Mouse (Mus musculus) embryonic facial prominence, embryonic 13.5 days (tissue): ENCODE data around the gene Ndufa13. TPM values are rescaled to one million over a fixed set of nuclear protein-coding genes. Genes with fewer than 3 reads are reported as not detected.

Experiments used
- ATAC-seq: fragments of 200-750 bp; cut with Nextera tagmentation; 2 replicates; pipeline ENCODE4 v1.8.0; 2017; ENCODE audit warnings: low read depth; ENCODE audit not compliant: insufficient number of reproducible peaks, insufficient read depth, low FRiP score, low TSS enrichment
- H3K27ac ChIP-seq: fragments of 300-500 bp; sonication (generic); 2 replicates; pipeline ENCODE4 v1.5.1; 2015; ENCODE audit warnings: moderate library complexity, mild to moderate bottlenecking, inconsistent platforms
- H3K27me3 ChIP-seq: fragments of 300-500 bp; sonication (generic); 2 replicates; pipeline ENCODE4 v1.6.1; 2015; ENCODE audit warnings: mild to moderate bottlenecking, inconsistent platforms
- H3K36me3 ChIP-seq: fragments of 300-500 bp; sonication (generic); 2 replicates; pipeline ENCODE4 v1.6.1; 2015; ENCODE audit warnings: mild to moderate bottlenecking, inconsistent platforms
- H3K4me1 ChIP-seq: fragments of 300-500 bp; sonication (generic); 2 replicates; pipeline ENCODE4 v1.6.1; 2015; ENCODE audit warnings: inconsistent platforms
- H3K4me2 ChIP-seq: fragments of 300-500 bp; sonication (generic); 2 replicates; pipeline ENCODE4 v1.6.1; 2015; ENCODE audit warnings: moderate library complexity, mild to moderate bottlenecking, inconsistent platforms
- H3K4me3 ChIP-seq: fragments of 300-500 bp; sonication (generic); 2 replicates; pipeline ENCODE4 v1.5.1; 2015; ENCODE audit warnings: mild to moderate bottlenecking, inconsistent platforms
- H3K9ac ChIP-seq: fragments of 300-500 bp; sonication (generic); 2 replicates; pipeline ENCODE4 v1.6.1; 2015; ENCODE audit warnings: mild to moderate bottlenecking, inconsistent platforms
- H3K9me3 ChIP-seq: fragments of 300-500 bp; sonication (generic); 2 replicates; pipeline ENCODE4 v1.6.1; 2016; ENCODE audit warnings: inconsistent platforms
- WGBS: fragments of 180-500 bp; shearing (Covaris S2); methylation state at CpG from one replicate; pipeline ENCODE4 v1.1.7; 2015; ENCODE audit warnings: mixed read lengths; 5-methylcytosine and 5-hydroxymethylcytosine counted together
- polyA plus RNA-seq: library from polyadenylated mRNA; unstranded; fragments of >200 nt; fragmentation: Nextera tagmentation; extraction: Ambion mirVana; gene quantifications from 2 replicates; pipeline ENCODE4 v1.2.1, GENCODE M21; 2015

Ndufa13 gene
- polyA plus RNA-seq, 1 experiment from 2014 or later = 184 TPM

DNA sequence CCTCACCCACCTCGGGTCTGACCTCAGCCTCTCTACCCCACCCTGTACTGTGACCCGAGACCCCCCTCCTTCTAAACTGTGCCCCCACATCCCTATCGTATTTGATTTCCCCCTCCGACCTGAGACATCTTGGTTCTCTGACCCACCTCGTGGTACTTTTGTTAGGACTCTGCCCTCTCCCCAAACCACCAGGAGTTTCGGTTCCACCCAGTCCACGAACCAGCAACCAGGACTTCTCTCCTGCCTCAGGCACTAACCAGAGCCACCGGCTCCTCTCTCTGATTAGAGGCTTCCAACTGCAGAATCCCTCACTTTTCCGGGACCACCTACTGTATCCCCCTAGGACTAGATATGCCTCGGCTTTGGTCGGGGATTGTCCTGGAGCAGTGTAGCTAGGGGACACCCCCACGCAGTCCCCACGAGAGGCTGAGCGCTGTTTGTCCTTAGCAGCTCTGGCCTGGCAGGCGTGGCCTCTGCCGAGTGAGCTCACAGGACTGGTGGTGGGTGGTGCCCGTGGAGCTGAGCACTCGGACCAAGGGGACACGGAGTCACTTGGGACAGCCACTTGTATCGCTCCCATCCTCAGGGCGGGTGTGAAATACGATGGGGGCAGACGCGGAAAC lies 14.0 kb downstream of the Ndufa13 start:
- H3K9ac ChIP-seq = peak overlapping the region; percentile 36; the same call in 1 of the 2 replicates
- peaks cover 32% of the 10 kb centered on the region for H3K4me1 ChIP-seq
- H3K36me3 ChIP-seq = peaks cover 15% of the 10 kb centered on the region
- whole genome bisulfite sequencing = 4% methylated on average over 24 of the region's 24 CpGs
- H3K27me3 ChIP-seq = peaks cover 88% of the 10 kb centered on the region
- H3K9me3 ChIP-seq = no peaks in the 10 kb centered on the region
- H3K4me2 ChIP-seq = peak overlapping the region; percentile 60
- no peak overlapping the region for H3K27ac ChIP-seq
- ATAC-seq = no peak
- H3K4me3 ChIP-seq = peak overlapping the region; percentile 36

DNA sequence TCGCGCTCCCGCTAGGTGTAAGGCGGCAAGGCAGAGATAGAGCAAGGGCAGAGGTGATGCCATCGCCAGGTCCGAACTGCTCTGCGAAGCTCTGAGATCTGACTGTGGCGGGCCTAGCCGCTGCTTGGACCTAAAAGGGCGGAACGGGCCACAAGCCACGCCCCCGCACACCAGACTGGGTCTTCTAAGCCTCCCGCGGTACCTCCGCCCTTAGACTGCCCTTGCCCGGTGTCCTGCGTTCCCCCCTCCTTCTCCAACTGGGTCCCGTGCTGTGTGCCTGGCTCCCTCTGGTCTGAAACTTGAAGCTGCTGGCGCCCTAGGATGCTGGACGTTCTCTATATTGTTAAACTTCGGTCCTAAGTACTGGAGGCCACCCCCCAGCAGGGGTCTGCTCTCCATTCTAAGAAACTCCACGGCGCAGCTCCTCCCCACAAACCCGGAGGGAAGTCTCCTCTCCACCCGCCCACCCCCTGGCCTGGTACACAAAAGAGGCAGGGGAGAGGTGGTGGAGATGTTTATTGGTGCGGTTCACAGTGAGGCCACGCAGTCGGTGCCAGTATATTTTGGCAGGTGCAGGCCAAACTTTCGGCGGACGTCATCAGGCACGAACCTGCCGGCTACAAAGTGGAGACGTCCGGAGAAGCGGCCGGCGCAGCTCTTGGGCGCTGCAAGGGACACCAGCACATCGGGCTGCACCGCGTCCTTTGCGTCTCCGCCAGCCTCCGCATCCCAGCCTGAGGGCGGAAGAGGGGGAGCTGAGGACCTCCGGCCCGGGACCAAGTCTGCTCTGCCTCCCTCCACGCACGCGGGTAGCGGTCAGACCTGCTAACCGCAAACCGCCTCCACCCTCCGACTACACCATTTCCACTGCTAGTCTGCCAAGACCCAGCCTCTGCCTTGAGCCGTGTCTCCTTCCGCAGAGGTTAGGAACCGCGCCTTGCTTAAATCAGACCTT lies 14.8 kb downstream of the Ndufa13 start, which contains the start of gene Cilp2:
Gene Cilp2, minus strand, starts transcription at position 399 of the 955 bp plus-strand sequence.
- Histone ChIP-seq H3K4me3 (peak within 1 kb of the TSS; percentile 36), H3K36me3 (peaks cover 7% of the 10 kb centered on the region), H3K27me3 (peaks cover 94% of the 10 kb centered on the region), H3K9ac (peak within 1 kb of the TSS; percentile 36; the same call in 1 of the 2 replicates), H3K9me3 (no peaks in the 10 kb centered on the region), H3K4me1 (peaks cover 39% of the 10 kb centered on the region), H3K27ac (no peak within 1 kb of the TSS), H3K4me2 (peak within 1 kb of the TSS; percentile 60)
- no peak for ATAC-seq
- WGBS = 1% methylated on average over 60 of the region's 60 CpGs

DNA sequence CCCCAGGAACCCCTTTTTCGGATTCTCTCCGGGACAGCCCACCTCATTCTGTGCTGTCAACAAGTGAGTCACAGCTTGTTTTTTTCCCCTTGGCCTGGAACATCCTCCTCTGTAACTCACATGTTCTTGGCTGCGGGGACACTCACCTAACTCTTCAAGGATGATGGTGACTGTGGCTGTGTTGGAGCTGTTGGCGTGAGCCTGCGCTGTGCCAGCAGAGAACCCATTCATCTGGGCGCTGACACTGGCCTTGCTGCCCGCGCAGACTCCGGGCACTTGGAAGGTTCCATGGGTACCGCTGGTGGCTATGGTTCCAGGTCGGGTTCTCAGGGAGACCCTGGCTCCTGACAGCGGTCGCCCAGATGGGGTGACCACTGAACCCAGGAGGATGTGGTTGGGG lies 18.2 kb downstream of the Ndufa13 start:
- Histone ChIP-seq H3K36me3 (no peaks in the 10 kb centered on the region), H3K9me3 (no peaks in the 10 kb centered on the region), H3K4me2 (no peak overlapping the region), H3K27me3 (peaks cover 100% of the 10 kb centered on the region), H3K27ac (no peak overlapping the region), H3K4me3 (no peak overlapping the region), H3K9ac (no peak overlapping the region), H3K4me1 (peaks cover 54% of the 10 kb centered on the region)
- no peak for ATAC-seq
- WGBS = 51% methylated on average over 13 of the region's 13 CpGs

DNA sequence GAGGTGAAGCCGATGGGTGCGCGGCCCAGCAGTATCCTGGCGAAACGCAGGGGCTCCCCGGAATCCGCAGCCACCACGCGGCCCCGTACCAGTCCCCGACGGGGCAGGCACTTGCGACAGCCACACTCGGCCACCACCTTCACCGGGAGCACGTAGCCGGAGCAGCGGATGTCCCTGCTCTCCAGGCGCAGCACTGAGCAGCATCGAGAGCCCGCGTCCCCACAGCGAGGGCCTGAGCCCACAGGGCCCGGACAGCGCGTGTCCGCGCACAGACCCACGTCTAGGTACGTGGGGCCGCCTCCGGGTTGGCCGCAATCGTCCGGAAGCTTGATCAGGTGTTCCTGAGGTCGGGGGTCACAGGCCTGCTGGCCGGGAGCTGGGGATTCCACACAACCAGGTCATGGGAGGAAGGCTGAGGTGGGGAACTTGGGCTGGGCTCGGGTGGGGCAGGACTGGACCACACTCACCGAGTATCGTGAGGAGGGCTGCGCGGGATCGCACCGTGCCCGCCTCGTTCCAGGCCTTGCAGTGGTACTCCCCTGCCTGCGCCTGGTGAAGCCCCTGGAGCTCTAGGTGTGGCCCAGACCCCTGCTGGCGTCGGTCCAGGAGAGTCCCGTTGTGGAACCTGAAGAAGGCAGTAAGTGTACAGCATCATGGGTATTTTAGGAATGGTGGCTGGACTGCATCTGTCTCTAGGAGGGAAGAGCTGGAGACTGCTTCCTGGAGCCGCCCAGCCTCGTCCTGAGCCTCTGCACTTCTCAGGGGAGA lies 19.3 kb downstream of the Ndufa13 start:
- WGBS = 12% methylated on average over 52 of the region's 52 CpGs
- Histone ChIP-seq H3K9me3 (no peaks in the 10 kb centered on the region), H3K27ac (no peak overlapping the region), H3K4me3 (peak overlapping the region; percentile 46), H3K4me2 (peak overlapping the region; percentile 61), H3K9ac (0 out of 2 replicates have a peak overlapping the region, but pooled peaks have one; percentile 55), H3K27me3 (peaks cover 100% of the 10 kb centered on the region), H3K36me3 (no peaks in the 10 kb centered on the region), H3K4me1 (peaks cover 43% of the 10 kb centered on the region)
- ATAC-seq = 0 out of 2 replicates have a peak, but pooled peaks have one; percentile 21

DNA sequence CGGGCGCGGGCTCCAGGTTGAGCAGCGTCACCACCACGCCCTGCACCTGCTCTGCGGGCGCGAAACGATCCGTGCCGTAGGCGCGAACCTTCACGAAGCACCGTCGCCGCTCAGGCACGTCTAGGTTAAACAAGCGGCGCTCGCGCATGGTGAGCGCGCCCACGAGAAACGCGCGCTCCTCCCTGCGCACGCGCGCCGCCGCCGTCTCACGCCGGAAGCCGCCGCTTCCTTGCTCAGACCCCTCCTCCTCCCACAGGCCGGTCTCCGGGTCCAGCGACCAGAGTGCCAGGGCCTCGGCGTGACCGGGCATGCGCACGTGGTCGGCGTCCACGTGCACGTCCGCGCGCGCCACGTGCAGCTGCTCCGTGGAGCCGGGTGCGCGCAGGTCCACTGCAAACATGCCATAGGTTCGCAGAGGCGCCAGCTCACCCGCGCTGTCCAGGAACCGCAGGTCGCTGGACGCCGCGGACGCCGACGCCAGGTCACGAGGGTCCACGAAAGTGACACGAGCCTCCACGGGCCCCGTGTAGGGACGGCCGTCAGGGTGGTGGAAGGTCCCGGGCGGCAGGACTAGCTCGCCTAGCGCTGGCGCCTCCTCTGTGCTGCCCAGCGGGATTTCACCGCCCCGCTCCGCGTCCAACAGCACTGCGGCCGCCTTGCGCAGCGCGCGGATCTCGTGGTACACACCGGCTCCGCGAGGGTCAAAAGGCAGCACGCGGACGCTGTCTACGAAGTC lies 20.2 kb downstream of the Ndufa13 start:
- peak; percentile 27; the same call in 1 of the 2 replicates for ATAC-seq
- Histone ChIP-seq H3K4me3 (peak overlapping the region; percentile 46), H3K27me3 (peaks cover 100% of the 10 kb centered on the region), H3K4me1 (peaks cover 34% of the 10 kb centered on the region), H3K27ac (no peak overlapping the region), H3K36me3 (no peaks in the 10 kb centered on the region), H3K9ac (peak overlapping the region; percentile 55; the same call in 1 of the 2 replicates), H3K9me3 (no peaks in the 10 kb centered on the region), H3K4me2 (peak overlapping the region; percentile 61)
- WGBS = 6% methylated on average over 103 of the region's 103 CpGs

DNA sequence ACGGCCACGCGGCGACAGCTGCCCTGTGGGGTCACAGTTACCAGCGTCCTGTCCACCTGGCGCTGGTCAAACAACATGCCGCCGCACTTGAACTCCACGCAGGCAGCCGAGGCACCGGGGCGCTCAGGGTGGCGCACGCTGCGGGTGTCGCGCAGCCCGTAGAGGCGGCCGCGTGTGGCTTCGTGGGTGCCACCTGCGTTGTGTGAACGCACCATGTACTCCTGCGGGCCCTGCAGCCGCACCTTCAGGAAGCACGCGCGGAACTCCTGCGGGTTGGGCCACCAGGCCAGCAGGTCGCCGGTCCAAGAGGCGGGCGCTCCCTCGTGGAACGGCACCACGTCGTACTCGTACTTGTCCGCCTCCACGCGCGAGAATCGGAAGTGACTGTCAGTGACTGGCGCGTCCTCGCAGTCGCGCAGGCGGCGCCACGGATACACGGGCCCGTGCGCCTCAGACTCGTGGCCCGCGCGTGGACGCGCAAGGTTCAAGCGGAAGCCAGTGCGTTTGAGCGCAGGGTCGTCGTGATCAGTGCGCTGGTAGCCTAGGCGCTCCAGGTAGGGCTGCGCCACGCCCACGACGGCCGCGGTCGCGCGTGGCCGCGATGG lies 21.0 kb downstream of the Ndufa13 start:
- Histone ChIP-seq H3K4me1 (peaks cover 29% of the 10 kb centered on the region), H3K9me3 (no peaks in the 10 kb centered on the region), H3K27ac (no peak overlapping the region), H3K27me3 (peaks cover 100% of the 10 kb centered on the region), H3K9ac (peak overlapping the region; percentile 55), H3K36me3 (no peaks in the 10 kb centered on the region), H3K4me2 (peak overlapping the region; percentile 61), H3K4me3 (peak overlapping the region; percentile 46)
- WGBS = 23% methylated on average over 79 of the region's 79 CpGs
- no peak for ATAC-seq

DNA sequence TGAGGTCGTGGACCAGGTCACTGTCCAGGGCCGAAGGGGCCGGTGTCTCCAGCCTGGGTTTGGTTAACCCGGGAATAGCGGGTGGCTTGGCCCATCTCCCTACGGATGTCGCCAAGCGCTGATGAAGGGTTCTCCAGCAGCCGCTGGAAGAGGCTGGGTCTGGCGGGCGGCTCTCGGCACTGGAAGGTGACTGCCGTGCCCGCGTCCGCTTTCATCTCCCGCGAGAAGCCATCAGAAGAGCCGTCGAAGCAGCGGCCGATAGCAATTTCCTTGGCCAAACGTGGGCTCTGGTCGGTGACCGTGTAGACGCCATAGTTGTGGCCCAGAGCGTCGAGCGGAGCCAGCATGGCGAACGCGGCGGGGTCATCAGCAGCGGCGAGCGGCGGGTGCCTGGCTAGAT lies 21.5 kb downstream of the Ndufa13 start:
- Histone ChIP-seq H3K27me3 (peaks cover 100% of the 10 kb centered on the region), H3K27ac (no peak overlapping the region), H3K9me3 (no peaks in the 10 kb centered on the region), H3K9ac (peak overlapping the region; percentile 32; the same call in 1 of the 2 replicates), H3K4me2 (peak overlapping the region; percentile 61), H3K4me1 (peaks cover 29% of the 10 kb centered on the region), H3K36me3 (no peaks in the 10 kb centered on the region), H3K4me3 (peak overlapping the region; percentile 46)
- WGBS = 11% methylated on average over 37 of the region's 37 CpGs
- ATAC-seq = no peak

DNA sequence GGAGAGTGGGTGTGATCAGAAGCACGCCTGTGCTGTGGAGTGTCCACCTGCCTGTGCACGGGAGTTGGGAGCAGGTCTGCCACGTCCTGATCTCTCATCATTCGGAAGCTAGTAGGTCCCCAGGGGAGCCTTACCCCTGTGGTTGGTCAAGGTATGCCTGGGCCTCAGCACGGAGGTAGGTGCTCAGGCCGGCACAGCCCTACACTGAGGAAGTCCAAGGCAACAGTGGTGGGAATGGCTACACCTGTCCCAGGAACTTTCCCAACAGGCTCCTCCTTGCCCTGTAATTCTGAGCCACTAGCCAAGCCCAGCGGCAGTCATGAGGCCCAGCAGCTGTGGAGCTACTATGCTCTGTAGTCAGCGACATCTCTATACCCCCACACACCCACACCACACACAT lies 22.7 kb downstream of the Ndufa13 start:
- H3K36me3 ChIP-seq = no peaks in the 10 kb centered on the region
- peaks cover 25% of the 10 kb centered on the region for H3K4me1 ChIP-seq
- no peak overlapping the region for H3K4me3 ChIP-seq
- H3K27ac ChIP-seq = no peak overlapping the region
- peaks cover 89% of the 10 kb centered on the region for H3K27me3 ChIP-seq
- H3K4me2 ChIP-seq = no peak overlapping the region
- WGBS = 54% methylated on average over 8 of the region's 8 CpGs
- H3K9me3 ChIP-seq = no peaks in the 10 kb centered on the region
- no peak overlapping the region for H3K9ac ChIP-seq
- no peak for ATAC-seq

DNA sequence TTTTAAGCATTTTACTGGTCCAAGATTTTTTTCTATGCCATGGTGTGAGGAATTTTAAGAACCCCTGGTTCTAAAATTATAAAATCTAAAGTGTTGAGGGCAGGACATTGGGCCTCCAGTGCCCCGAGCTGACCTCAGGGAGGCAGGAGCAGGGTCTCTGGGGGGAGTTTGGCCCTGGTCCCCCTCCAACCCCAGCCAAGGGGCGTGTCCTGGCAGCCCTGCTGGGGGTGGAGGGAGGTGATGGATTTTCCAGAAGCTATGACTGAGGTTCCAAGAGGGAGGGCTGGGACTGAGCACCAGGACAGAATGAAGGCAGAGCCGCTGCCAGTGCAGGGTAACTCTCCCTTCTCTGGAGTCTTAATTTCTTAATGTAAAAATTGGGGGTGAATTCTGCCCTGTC lies 24.4 kb downstream of the Ndufa13 start:
- no peak overlapping the region for H3K9ac ChIP-seq
- H3K27ac ChIP-seq = no peak overlapping the region
- H3K27me3 ChIP-seq = peaks cover 72% of the 10 kb centered on the region
- no peak for ATAC-seq
- 53% methylated on average over 3 of the region's 3 CpGs for WGBS
- H3K4me1 ChIP-seq = peaks cover 22% of the 10 kb centered on the region
- H3K36me3 ChIP-seq = no peaks in the 10 kb centered on the region
- H3K4me3 ChIP-seq = no peak overlapping the region
- no peak overlapping the region for H3K4me2 ChIP-seq
- H3K9me3 ChIP-seq = no peaks in the 10 kb centered on the region

DNA sequence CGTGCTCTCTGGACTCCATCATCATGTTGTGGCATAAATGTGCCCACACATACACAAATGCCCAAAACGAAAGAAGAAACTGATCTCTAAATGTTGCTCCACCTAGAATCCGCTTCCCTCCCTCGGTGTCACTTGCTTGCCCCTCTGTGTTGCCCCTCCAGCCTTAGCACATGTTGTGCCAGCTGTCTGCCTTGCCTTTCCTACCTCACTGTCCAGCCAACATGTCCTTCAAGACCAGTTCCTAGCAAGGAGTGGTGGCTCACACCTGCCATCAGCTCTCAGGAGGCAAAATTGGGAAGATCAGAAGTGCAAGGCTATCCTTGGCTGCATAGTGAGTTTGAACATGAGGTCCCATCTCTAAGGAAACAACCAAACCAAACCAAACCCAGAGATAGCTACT lies 25.0 kb downstream of the Ndufa13 start:
- 90% methylated on average over 4 of the region's 4 CpGs for WGBS
- peaks cover 66% of the 10 kb centered on the region for H3K27me3 ChIP-seq
- H3K4me2 ChIP-seq = no peak overlapping the region
- no peak overlapping the region for H3K4me3 ChIP-seq
- ATAC-seq = no peak
- no peaks in the 10 kb centered on the region for H3K36me3 ChIP-seq
- H3K9me3 ChIP-seq = no peaks in the 10 kb centered on the region
- peaks cover 16% of the 10 kb centered on the region for H3K4me1 ChIP-seq
- H3K27ac ChIP-seq = no peak overlapping the region
- no peak overlapping the region for H3K9ac ChIP-seq
